Mouse (Mus musculus) thymus, adult 2 months (tissue): Measurements from ENCODE around the gene Hist1h2ai. TPM values are rescaled to one million over a fixed set of nuclear protein-coding genes. Genes with fewer than 3 reads are reported as not detected.
"Not testable (repeated sequence)": the region's sequence is repeated elsewhere in the genome, so short reads cannot be mapped to it uniquely, and the experiment has no call there.

Source experiments
- DNase-seq: peaks from one replicate; pipeline ENCODE4 v3.0.0; 2021
- H3K27ac ChIP-seq: fragments of 200-500 bp; 2 replicates; pipeline ENCODE4 v1.5.1; 2012; ENCODE audit warnings: low read length, control low read depth; ENCODE audit not compliant: control insufficient read depth, insufficient read depth
- H3K27me3 ChIP-seq: fragments of 200-500 bp; 2 replicates; pipeline ENCODE4 v1.6.1; 2012; ENCODE audit warnings: mild to moderate bottlenecking, low read length, moderate library complexity, mixed read lengths; ENCODE audit not compliant: control insufficient read depth, insufficient read depth
- H3K36me3 ChIP-seq: fragments of 200-500 bp; 2 replicates; pipeline ENCODE4 v1.6.1; 2012; ENCODE audit warnings: mild to moderate bottlenecking, low read length, moderate library complexity; ENCODE audit not compliant: control insufficient read depth, insufficient read depth
- H3K4me1 ChIP-seq: fragments of 200-500 bp; replicated peaks from 2 replicates; pipeline ENCODE4 v1.6.1; 2012; ENCODE audit warnings: low read length; ENCODE audit not compliant: control insufficient read depth, insufficient read depth
- H3K4me3 ChIP-seq: fragments of 200-500 bp; 2 replicates; pipeline ENCODE4 v1.5.1; 2012; ENCODE audit warnings: mild to moderate bottlenecking, low read length, control low read depth, moderate library complexity; ENCODE audit not compliant: control insufficient read depth, insufficient read depth
- CTCF ChIP-seq: fragments of 200-500 bp; IDR thresholded peaks from 2 replicates; pipeline ENCODE4 v1.5.1; 2012; ENCODE audit warnings: mild to moderate bottlenecking, control low read depth, low read length, moderate library complexity, borderline replicate concordance; ENCODE audit not compliant: control insufficient read depth, poor library complexity, insufficient read depth; ENCODE audit errors: extremely low read depth
- POLR2A ChIP-seq: fragments of 200-500 bp; IDR thresholded peaks from 2 replicates; pipeline ENCODE4 v1.6.1; 2012; ENCODE audit warnings: mild to moderate bottlenecking, low read length, control low read depth, moderate library complexity; ENCODE audit not compliant: control insufficient read depth, poor library complexity, insufficient read depth; ENCODE audit errors: extremely low read depth
- WGBS: fragments of 180-500 bp; shearing (Covaris S2); methylation state at CpG from one replicate; pipeline ENCODE4 v1.1.7; 2018; 5-methylcytosine and 5-hydroxymethylcytosine counted together
- polyA plus RNA-seq: library from polyadenylated mRNA; depleted of rRNA; stranded (reverse); fragments of >200 nt; gene quantifications from 2 replicates; pipeline ENCODE4 v1.2.3, GENCODE M21; 2012

Hist1h2ai gene
- polyA plus RNA-seq, 1 experiment: 227 TPM

- Histone ChIP-seq H3K27me3 (no peaks in the 10 kb centered on the region), H3K27ac (peak overlapping the region; percentile 94), H3K36me3 (no peaks in the 10 kb centered on the region), H3K4me3 (peak overlapping the region; percentile 45), H3K4me1 (peaks cover 6% of the 10 kb centered on the region; the same call in 1 of the 2 replicates)
- peak; percentile 79 for DNase-seq
- TF ChIP-seq POLR2A: no peak
- no peak for TF ChIP-seq CTCF
- WGBS: 1% methylated on average over 21 of the region's 21 CpGs
These were observed 18.0 kb downstream of the Hist1h2ai start for GRCm38 (mm10) chr13:21734010-21734905.

GRCm38 (mm10) chr13:21734906-21735767, 18.9 kb downstream of the Hist1h2ai start, which contains the start of gene Hist1h4j:
Gene Hist1h4j, plus strand, starts transcription at chr13:21735064.
- H3K27ac ChIP-seq: peak within 1 kb of the TSS; percentile 94
- not testable (repeated sequence) for H3K36me3 ChIP-seq, H3K27me3 ChIP-seq, H3K4me1 ChIP-seq
- peak within 1 kb of the TSS; percentile 45 for H3K4me3 ChIP-seq
- WGBS: under 1% methylated on average over 51 of the region's 56 CpGs
- peak; percentile 80 for DNase-seq
- TF ChIP-seq POLR2A (peak; percentile 75; the same call in 1 of the 2 replicates), CTCF (0 out of 2 replicates have a peak, but pooled peaks have one; percentile 2)

- no peak for TF ChIP-seq POLR2A
- no peak for TF ChIP-seq CTCF
- Histone ChIP-seq H3K4me3 (no peak overlapping the region), H3K36me3 (no peaks in the 10 kb centered on the region), H3K4me1 (peaks cover 5% of the 10 kb centered on the region; the same call in 1 of the 2 replicates), H3K27ac (no peak overlapping the region), H3K27me3 (no peaks in the 10 kb centered on the region)
- DNase-seq: no peak
- WGBS: 95% methylated on average over 1 of the region's 1 CpGs
These were observed 28.8 kb downstream of the Hist1h2ai start for GRCm38 (mm10) chr13:21745006-21745405.

- DNase-seq: no peak
- Histone ChIP-seq H3K4me3 (peak overlapping the region; percentile 61), H3K4me1 (peaks cover 7% of the 10 kb centered on the region), H3K27ac (peak overlapping the region; percentile 42), H3K36me3 (no peaks in the 10 kb centered on the region), H3K27me3 (no peaks in the 10 kb centered on the region)
- no peak for TF ChIP-seq POLR2A
- no peak for TF ChIP-seq CTCF
- 3% methylated on average over 5 of the region's 5 CpGs for WGBS
These were observed 33.4 kb downstream of the Hist1h2ai start for GRCm38 (mm10) chr13:21749387-21750158.

GRCm38 (mm10) chr13:21750159-21751017, 34.2 kb downstream of the Hist1h2ai start, which contains the start of gene Hist1h4k:
Gene Hist1h4k, minus strand, starts transcription at chr13:21750505.
- under 1% methylated on average over 46 of the region's 56 CpGs for WGBS
- H3K36me3 ChIP-seq, H3K4me1 ChIP-seq, H3K27me3 ChIP-seq: not testable (repeated sequence)
- TF ChIP-seq POLR2A: peak; percentile 84
- DNase-seq: peak; percentile 96
- Histone ChIP-seq H3K4me3 (peak within 1 kb of the TSS; percentile 61), H3K27ac (peak within 1 kb of the TSS; percentile 96)
